8 mouse cellular contexts compared by ENCODE assay signal in the genomic region with DNA sequence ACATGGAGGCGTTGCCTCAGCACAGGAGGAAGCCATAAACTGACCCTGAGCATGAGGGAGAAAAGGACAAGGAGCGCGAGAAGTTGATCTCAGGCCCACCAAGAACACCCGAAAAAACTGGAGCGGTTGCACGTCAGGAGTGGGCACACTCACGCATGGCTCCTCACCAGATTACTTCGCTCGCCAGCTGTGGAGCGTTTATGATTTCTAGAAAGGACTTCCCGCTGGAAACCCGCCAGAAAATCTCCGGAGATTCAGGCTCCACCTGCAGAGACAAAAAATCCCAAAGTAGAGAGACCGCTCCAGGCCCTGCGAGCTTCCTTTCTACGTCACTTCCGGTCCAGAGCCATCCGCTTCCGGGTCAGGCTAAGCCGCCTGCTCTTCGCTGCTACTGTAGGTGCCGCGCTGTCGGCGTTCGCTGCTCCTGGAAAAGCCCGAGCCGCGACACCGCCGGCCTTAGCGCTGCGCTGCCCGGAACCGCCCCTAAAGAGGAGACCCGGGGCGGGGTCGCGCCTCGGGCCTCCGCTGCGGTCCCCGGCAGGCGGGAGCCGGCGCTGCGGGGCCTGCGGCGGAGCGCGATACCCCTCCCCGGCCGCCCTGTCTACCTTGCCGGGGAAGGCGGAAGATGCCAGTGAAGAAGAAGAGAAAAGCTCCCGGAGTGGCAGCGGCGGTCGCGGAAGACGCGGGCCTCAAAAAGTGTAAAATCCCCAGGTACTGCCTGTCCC. TPM values are rescaled to one million over a fixed set of nuclear protein-coding genes. Genes with fewer than 3 reads are reported as not detected.
DNase-seq lines count a peak whose midpoint lies in the region; ATAC-seq and TF ChIP-seq lines count a peak whose summit lies in the region.

Gene Dync2h1 (minus strand): TSS at position 275 of the 725 bp plus-strand sequence.
Gene Dcun1d5 (plus strand): TSS at position 349 of the 725 bp plus-strand sequence.

- ATAC-seq in activated CD4-positive, CD25-positive, alpha-beta regulatory T cell, adult 4 months, result peak; percentile 96

- TF ChIP-seq POLR2A in cortical plate, adult 2 months (IDR thresholded peaks at IDR 0.05; ENCODE audit: extremely low read depth, insufficient read depth, low read length), result peak; percentile 79

- DNase-seq in gastrocnemius, adult 8-10 months (ENCODE audit: low spot score in 2 of 2), result peak; percentile 83 to 87
- peak; percentile 87 for DNase-seq in hindlimb bud, embryonic 11.5 days (ENCODE audit: extremely low spot score, low read depth, low spot score)
- DNase-seq in left cerebral cortex, adult 8-10 months (ENCODE audit: low spot score in 2 of 2), result peak; percentile 84 to 92
- peak; percentile 96 for DNase-seq in right cerebral cortex, postnatal 10 days (ENCODE audit: low spot score in 2 of 2)
- DNase-seq in urinary bladder, postnatal 25 days (ENCODE audit: low spot score), result peak; percentile 93

- no peak for TF ChIP-seq CTCF in cortical plate, adult 2 months (IDR thresholded peaks at IDR 0.05; ENCODE audit: extremely low read depth, insufficient read depth, low read length)

- no peaks in the 10 kb centered on the region for H3K9me3 ChIP-seq in megakaryocyte, embryonic 14.5 days

- peak within 1 kb of the TSS; percentile 76 for H3K4me3 ChIP-seq in cortical plate, adult 2 months (ENCODE audit: insufficient read depth, low read length)
- H3K4me3 ChIP-seq in megakaryocyte, embryonic 14.5 days (replicated peaks), result peak within 1 kb of the TSS; percentile 96

- peak within 1 kb of the TSS; percentile 34; the same call in 1 of the 2 replicates for H3K27ac ChIP-seq in cortical plate, adult 2 months (ENCODE audit: insufficient read depth, low read length)

- H3K4me1 ChIP-seq in cortical plate, adult 2 months (ENCODE audit: control insufficient read depth, insufficient read depth, low read length), result no peaks in the 10 kb centered on the region
- peaks cover 29% of the 10 kb centered on the region for H3K4me1 ChIP-seq in megakaryocyte, embryonic 14.5 days

- H3K36me3 ChIP-seq in megakaryocyte, embryonic 14.5 days (replicated peaks; ENCODE audit: low read length), result peaks cover 37% of the 10 kb centered on the region

- no peaks in the 10 kb centered on the region for H3K27me3 ChIP-seq in megakaryocyte, embryonic 14.5 days (replicated peaks)

RNA-seq across cellular contexts. Expression of gene Dync2h1, which starts in this region (rescaled TPM):
- 1 to 10 TPM; 3.6 to 5.4 TPM for polyA plus RNA-seq in activated CD4-positive, CD25-positive, alpha-beta regulatory T cell, adult 4 months (2017; shearing (Covaris generic))
- polyA plus RNA-seq in cortical plate, adult 2 months (2012; rRNA removed), result 6.8 and 7.4 TPM in 2 replicates
- 1 to 10 TPM in 3 of 4 experiments, under 1 TPM in 1; 0.94 to 1.4 (median 1.1) TPM for total RNA-seq in gastrocnemius, adult 8-10 months (2022)
- 10 to 100 TPM; 27.8 to 30.2 (median 28.1) TPM for total RNA-seq in left cerebral cortex, adult 8-10 months (2022)
- 0.07 TPM in 1 of 2 replicates, not detected in the other for polyA plus RNA-seq in megakaryocyte, embryonic 14.5 days (2012; ENCODE audit: insufficient read depth, low replicate concordance)

RNA-seq across cellular contexts. Expression of gene Dcun1d5, which starts in this region (rescaled TPM):
- polyA plus RNA-seq in activated CD4-positive, CD25-positive, alpha-beta regulatory T cell, adult 4 months (2017; shearing (Covaris generic)), result 10 to 100 TPM; 21.1 to 39.6 TPM
- polyA plus RNA-seq in cortical plate, adult 2 months (2012; rRNA removed), result 61.6 and 69.6 TPM in 2 replicates
- 10 to 100 TPM; 54.8 to 80.7 (median 69.8) TPM for total RNA-seq in gastrocnemius, adult 8-10 months (2022)
- total RNA-seq in left cerebral cortex, adult 8-10 months (2022), result 10 to 100 TPM; 55.6 to 70.0 (median 61.3) TPM
- 30.3 and 105 TPM in 2 replicates for polyA plus RNA-seq in megakaryocyte, embryonic 14.5 days (2012; ENCODE audit: insufficient read depth, low replicate concordance)

Comparison
In these comparisons a context has a peak if more than half of its experiments do, and no peak if none do; other contexts are left out.
1. Peak in every context shown above with its lines: DNase-seq, ATAC-seq, H3K4me3 ChIP-seq and H3K27ac ChIP-seq.
2. RNA of gene Dync2h1 (total RNA-seq): 27.8 to 30.2 TPM in left cerebral cortex, adult 8-10 months; 0.94 to 1.4 TPM in gastrocnemius, adult 8-10 months; every median in the first group is over 10 times any median in the second.